Mouse (Mus musculus): ENCODE results near the gene Pde6h. TPM values are rescaled to one million over a fixed set of nuclear protein-coding genes. Genes with fewer than 3 reads are reported as not detected.

Gene Pde6h
- polyA plus RNA-seq, 1 experiment from 2014 or later = not detected

GRCm38 (mm10) chr6:136944511-136944910, 20.9 kb downstream of the Pde6h start:
- 89% methylated on average over 8 of the region's 8 CpGs for WGBS

GRCm38 (mm10) chr6:136946241-136946640, 22.6 kb downstream of the Pde6h start:
- H3K27me3 ChIP-seq (ENCODE audit: control insufficient read depth, insufficient read depth, low read length) = no peaks in the 10 kb centered on the region
- ATAC-seq (replicated peaks; ENCODE audit: insufficient number of reproducible peaks, low FRiP score, low TSS enrichment, low read depth) (no peak), DNase-seq (ENCODE audit: low spot score) (no peak)
- WGBS = 83% methylated on average over 5 of the region's 5 CpGs
- no peak overlapping the region for H3K4me2 ChIP-seq (ENCODE audit: low read depth, low read length)
- no peaks in the 10 kb centered on the region for H3K9me3 ChIP-seq (replicated peaks; ENCODE audit: control insufficient read depth, low read length)
- no peaks in the 10 kb centered on the region for H3K36me3 ChIP-seq (replicated peaks; ENCODE audit: control insufficient read depth, insufficient read depth, low read depth, low read length)
- no peak overlapping the region for H3K9ac ChIP-seq (replicated peaks; ENCODE audit: low read length)
- no peak overlapping the region for H3K4me3 ChIP-seq (ENCODE audit: low read depth, low read length)
- no peak overlapping the region for H3K27ac ChIP-seq (replicated peaks; ENCODE audit: low read depth, low read length)
- no peaks in the 10 kb centered on the region for H3K4me1 ChIP-seq (ENCODE audit: control insufficient read depth, insufficient read depth, low read length)

More at GRCm38 (mm10) chr6:136944511-136944910, 20.9 kb downstream of the Pde6h start:
- DNase-seq (ENCODE audit: low spot score) (no peak), ATAC-seq (replicated peaks; ENCODE audit: insufficient number of reproducible peaks, low FRiP score, low TSS enrichment, low read depth) (no peak)
- no peaks in the 10 kb centered on the region for H3K27me3 ChIP-seq (ENCODE audit: control insufficient read depth, insufficient read depth, low read length)
- no peak overlapping the region for H3K27ac ChIP-seq (replicated peaks; ENCODE audit: low read depth, low read length)
- no peaks in the 10 kb centered on the region for H3K36me3 ChIP-seq (replicated peaks; ENCODE audit: control insufficient read depth, insufficient read depth, low read depth, low read length)
- H3K9ac ChIP-seq (replicated peaks; ENCODE audit: low read length) = no peak overlapping the region
- no peaks in the 10 kb centered on the region for H3K9me3 ChIP-seq (replicated peaks; ENCODE audit: control insufficient read depth, low read length)
- H3K4me1 ChIP-seq (ENCODE audit: control insufficient read depth, insufficient read depth, low read length) = peaks cover 3% of the 10 kb centered on the region; the same call in 1 of the 2 replicates
- no peak overlapping the region for H3K4me3 ChIP-seq (ENCODE audit: low read depth, low read length)
- no peak overlapping the region for H3K4me2 ChIP-seq (ENCODE audit: low read depth, low read length)

GRCm38 (mm10) chr6:136946943-136947342, 23.3 kb downstream of the Pde6h start:
- DNase-seq (ENCODE audit: low spot score) (no peak), ATAC-seq (replicated peaks; ENCODE audit: insufficient number of reproducible peaks, low FRiP score, low TSS enrichment, low read depth) (no peak)
- Histone ChIP-seq H3K4me3 (ENCODE audit: low read depth, low read length) (no peak overlapping the region), H3K36me3 (replicated peaks; ENCODE audit: control insufficient read depth, insufficient read depth, low read depth, low read length) (no peaks in the 10 kb centered on the region), H3K27ac (replicated peaks; ENCODE audit: low read depth, low read length) (no peak overlapping the region), H3K4me1 (ENCODE audit: control insufficient read depth, insufficient read depth, low read length) (no peaks in the 10 kb centered on the region), H3K9ac (replicated peaks; ENCODE audit: low read length) (no peak overlapping the region), H3K4me2 (ENCODE audit: low read depth, low read length) (no peak overlapping the region), H3K9me3 (replicated peaks; ENCODE audit: control insufficient read depth, low read length) (no peaks in the 10 kb centered on the region), H3K27me3 (ENCODE audit: control insufficient read depth, insufficient read depth, low read length) (no peaks in the 10 kb centered on the region)
- 53% methylated on average over 9 of the region's 9 CpGs for WGBS

- WGBS = 63% methylated on average over 4 of the region's 4 CpGs
- H3K4me3 ChIP-seq (ENCODE audit: low read depth, low read length) = no peak overlapping the region
- H3K9me3 ChIP-seq (replicated peaks; ENCODE audit: control insufficient read depth, low read length) = no peaks in the 10 kb centered on the region
- no peaks in the 10 kb centered on the region for H3K4me1 ChIP-seq (ENCODE audit: control insufficient read depth, insufficient read depth, low read length)
- no peak overlapping the region for H3K4me2 ChIP-seq (ENCODE audit: low read depth, low read length)
- H3K36me3 ChIP-seq (replicated peaks; ENCODE audit: control insufficient read depth, insufficient read depth, low read depth, low read length) = no peaks in the 10 kb centered on the region
- no peak overlapping the region for H3K9ac ChIP-seq (replicated peaks; ENCODE audit: low read length)
- no peaks in the 10 kb centered on the region for H3K27me3 ChIP-seq (ENCODE audit: control insufficient read depth, insufficient read depth, low read length)
- no peak for ATAC-seq (replicated peaks; ENCODE audit: insufficient number of reproducible peaks, low FRiP score, low TSS enrichment, low read depth)
- no peak for DNase-seq (ENCODE audit: low spot score)
- H3K27ac ChIP-seq (replicated peaks; ENCODE audit: low read depth, low read length) = no peak overlapping the region
Measured at GRCm38 (mm10) chr6:136947716-136948115, 24.1 kb downstream of the Pde6h start.

- Histone ChIP-seq H3K9me3 (replicated peaks; ENCODE audit: control insufficient read depth, low read length) (no peaks in the 10 kb centered on the region), H3K4me2 (ENCODE audit: low read depth, low read length) (no peak overlapping the region), H3K27ac (replicated peaks; ENCODE audit: low read depth, low read length) (no peak overlapping the region), H3K9ac (replicated peaks; ENCODE audit: low read length) (no peak overlapping the region), H3K27me3 (ENCODE audit: control insufficient read depth, insufficient read depth, low read length) (no peaks in the 10 kb centered on the region), H3K4me1 (ENCODE audit: control insufficient read depth, insufficient read depth, low read length) (no peaks in the 10 kb centered on the region), H3K36me3 (replicated peaks; ENCODE audit: control insufficient read depth, insufficient read depth, low read depth, low read length) (no peaks in the 10 kb centered on the region), H3K4me3 (ENCODE audit: low read depth, low read length) (no peak overlapping the region)
- WGBS = 96% methylated on average over 2 of the region's 2 CpGs
- DNase-seq (ENCODE audit: low spot score) (no peak), ATAC-seq (replicated peaks; ENCODE audit: insufficient number of reproducible peaks, low FRiP score, low TSS enrichment, low read depth) (no peak)
Measured at GRCm38 (mm10) chr6:136950171-136950570, 26.5 kb downstream of the Pde6h start.

- Histone ChIP-seq H3K9me3 (replicated peaks; ENCODE audit: control insufficient read depth, low read length) (no peaks in the 10 kb centered on the region), H3K36me3 (replicated peaks; ENCODE audit: control insufficient read depth, insufficient read depth, low read depth, low read length) (no peaks in the 10 kb centered on the region), H3K27me3 (ENCODE audit: control insufficient read depth, insufficient read depth, low read length) (no peaks in the 10 kb centered on the region), H3K9ac (replicated peaks; ENCODE audit: low read length) (no peak overlapping the region), H3K27ac (replicated peaks; ENCODE audit: low read depth, low read length) (no peak overlapping the region), H3K4me3 (ENCODE audit: low read depth, low read length) (no peak overlapping the region), H3K4me2 (ENCODE audit: low read depth, low read length) (no peak overlapping the region), H3K4me1 (ENCODE audit: control insufficient read depth, insufficient read depth, low read length) (no peaks in the 10 kb centered on the region)
- ATAC-seq (replicated peaks; ENCODE audit: insufficient number of reproducible peaks, low FRiP score, low TSS enrichment, low read depth) (no peak), DNase-seq (ENCODE audit: low spot score) (no peak)
- 91% methylated on average over 9 of the region's 9 CpGs for WGBS
Measured at GRCm38 (mm10) chr6:136952930-136953329, 29.3 kb downstream of the Pde6h start.

- H3K27ac ChIP-seq (replicated peaks; ENCODE audit: low read depth, low read length) = no peak overlapping the region
- no peak overlapping the region for H3K9ac ChIP-seq (replicated peaks; ENCODE audit: low read length)
- H3K27me3 ChIP-seq (ENCODE audit: control insufficient read depth, insufficient read depth, low read length) = no peaks in the 10 kb centered on the region
- no peaks in the 10 kb centered on the region for H3K36me3 ChIP-seq (replicated peaks; ENCODE audit: control insufficient read depth, insufficient read depth, low read depth, low read length)
- ATAC-seq (replicated peaks; ENCODE audit: insufficient number of reproducible peaks, low FRiP score, low TSS enrichment, low read depth) = no peak
- H3K4me3 ChIP-seq (ENCODE audit: low read depth, low read length) = no peak overlapping the region
- no peak for DNase-seq (ENCODE audit: low spot score)
- H3K9me3 ChIP-seq (replicated peaks; ENCODE audit: control insufficient read depth, low read length) = no peaks in the 10 kb centered on the region
- H3K4me1 ChIP-seq (ENCODE audit: control insufficient read depth, insufficient read depth, low read length) = no peaks in the 10 kb centered on the region
- no peak overlapping the region for H3K4me2 ChIP-seq (ENCODE audit: low read depth, low read length)
- 75% methylated on average over 6 of the region's 6 CpGs for WGBS
Measured at GRCm38 (mm10) chr6:136954192-136954591, 30.6 kb downstream of the Pde6h start.

GRCm38 (mm10) chr6:136954715-136955114, 31.1 kb downstream of the Pde6h start:
- no peak for ATAC-seq (replicated peaks; ENCODE audit: insufficient number of reproducible peaks, low FRiP score, low TSS enrichment, low read depth)
- Histone ChIP-seq H3K4me2 (ENCODE audit: low read depth, low read length) (no peak overlapping the region), H3K4me1 (ENCODE audit: control insufficient read depth, insufficient read depth, low read length) (no peaks in the 10 kb centered on the region), H3K9ac (replicated peaks; ENCODE audit: low read length) (no peak overlapping the region), H3K4me3 (ENCODE audit: low read depth, low read length) (no peak overlapping the region), H3K9me3 (replicated peaks; ENCODE audit: control insufficient read depth, low read length) (no peaks in the 10 kb centered on the region), H3K27ac (replicated peaks; ENCODE audit: low read depth, low read length) (no peak overlapping the region), H3K36me3 (replicated peaks; ENCODE audit: control insufficient read depth, insufficient read depth, low read depth, low read length) (no peaks in the 10 kb centered on the region), H3K27me3 (ENCODE audit: control insufficient read depth, insufficient read depth, low read length) (no peaks in the 10 kb centered on the region)
- 90% methylated on average over 8 of the region's 8 CpGs for WGBS
- DNase-seq (ENCODE audit: low spot score) = no peak

Data from embryonic facial prominence, embryonic 11.5 days (tissue).